Mouse (Mus musculus): ENCODE data around the gene Galnt14. TPM values are rescaled to one million over a fixed set of nuclear protein-coding genes. Genes with fewer than 3 reads are reported as not detected.

Gene Galnt14
- polyA plus RNA-seq, 1 experiment from 2014 or later = 3.9 TPM

DNA sequence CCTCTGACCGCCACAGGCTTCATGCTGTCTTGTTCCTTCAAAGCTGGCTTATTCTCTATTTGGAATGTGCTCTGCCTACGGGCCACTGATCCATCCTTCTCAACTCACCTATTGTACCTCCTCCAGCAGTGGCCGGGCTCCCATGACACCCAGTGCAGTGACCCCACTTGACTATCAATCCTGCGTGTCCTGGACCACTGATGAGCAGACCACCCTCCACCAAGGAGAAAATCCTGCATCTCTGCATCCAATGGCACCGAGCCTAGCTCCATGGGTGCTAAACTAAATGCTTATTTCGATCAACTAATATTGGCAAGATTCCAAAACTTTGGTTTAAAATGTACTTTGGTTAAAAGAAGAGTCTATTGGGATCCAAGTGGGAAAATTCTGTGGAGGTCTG lies 1.8 kb downstream of the Galnt14 start:
- 89% methylated on average over 6 of the region's 6 CpGs for WGBS
- no peak overlapping the region for H3K9ac ChIP-seq
- H3K36me3 ChIP-seq = no peaks in the 10 kb centered on the region
- H3K4me3 ChIP-seq = no peak overlapping the region
- H3K4me1 ChIP-seq = peaks cover 19% of the 10 kb centered on the region
- H3K4me2 ChIP-seq = no peak overlapping the region
- no peaks in the 10 kb centered on the region for H3K9me3 ChIP-seq
- peaks cover 56% of the 10 kb centered on the region for H3K27me3 ChIP-seq
- no peak overlapping the region for H3K27ac ChIP-seq
- no peak for ATAC-seq (ENCODE audit: insufficient number of reproducible peaks, insufficient read depth, low FRiP score, low TSS enrichment, low read depth)

GRCm38 (mm10) chr17:73703571-73703970 lies 6.7 kb downstream of the Galnt14 start:
- ATAC-seq (ENCODE audit: insufficient number of reproducible peaks, insufficient read depth, low FRiP score, low TSS enrichment, low read depth) = no peak
- Histone ChIP-seq H3K4me2 (no peak overlapping the region), H3K9ac (no peak overlapping the region), H3K9me3 (no peaks in the 10 kb centered on the region), H3K4me1 (no peaks in the 10 kb centered on the region), H3K4me3 (no peak overlapping the region), H3K27ac (no peak overlapping the region), H3K36me3 (no peaks in the 10 kb centered on the region), H3K27me3 (peaks cover 9% of the 10 kb centered on the region)

GRCm38 (mm10) chr17:73701016-73701415 lies 9.2 kb downstream of the Galnt14 start:
- Histone ChIP-seq H3K4me2 (no peak overlapping the region), H3K4me3 (no peak overlapping the region), H3K27ac (no peak overlapping the region), H3K27me3 (no peaks in the 10 kb centered on the region), H3K9me3 (no peaks in the 10 kb centered on the region), H3K36me3 (no peaks in the 10 kb centered on the region), H3K9ac (no peak overlapping the region), H3K4me1 (no peaks in the 10 kb centered on the region)
- 25% methylated on average over 7 of the region's 7 CpGs for WGBS
- no peak for ATAC-seq (ENCODE audit: insufficient number of reproducible peaks, insufficient read depth, low FRiP score, low TSS enrichment, low read depth)

- no peak for ATAC-seq (ENCODE audit: insufficient number of reproducible peaks, insufficient read depth, low FRiP score, low TSS enrichment, low read depth)
- Histone ChIP-seq H3K4me3 (no peak overlapping the region), H3K9ac (no peak overlapping the region), H3K4me1 (no peaks in the 10 kb centered on the region), H3K36me3 (no peaks in the 10 kb centered on the region), H3K27ac (no peak overlapping the region), H3K4me2 (no peak overlapping the region), H3K9me3 (no peaks in the 10 kb centered on the region), H3K27me3 (no peaks in the 10 kb centered on the region)
- 55% methylated on average over 6 of the region's 6 CpGs for WGBS
These were observed 10.4 kb downstream of the Galnt14 start for GRCm38 (mm10) chr17:73699881-73700280.

GRCm38 (mm10) chr17:73694206-73694952 lies 15.9 kb downstream of the Galnt14 start:
- ATAC-seq (ENCODE audit: insufficient number of reproducible peaks, insufficient read depth, low FRiP score, low TSS enrichment, low read depth) = no peak
- Histone ChIP-seq H3K27me3 (no peaks in the 10 kb centered on the region), H3K27ac (no peak overlapping the region), H3K4me1 (no peaks in the 10 kb centered on the region), H3K4me3 (no peak overlapping the region), H3K9ac (no peak overlapping the region), H3K4me2 (no peak overlapping the region), H3K36me3 (no peaks in the 10 kb centered on the region), H3K9me3 (no peaks in the 10 kb centered on the region)
- 84% methylated on average over 3 of the region's 3 CpGs for WGBS

- ATAC-seq (ENCODE audit: insufficient number of reproducible peaks, insufficient read depth, low FRiP score, low TSS enrichment, low read depth) = no peak
- Histone ChIP-seq H3K4me3 (no peak overlapping the region), H3K27ac (no peak overlapping the region), H3K36me3 (no peaks in the 10 kb centered on the region), H3K27me3 (no peaks in the 10 kb centered on the region), H3K4me2 (no peak overlapping the region), H3K9me3 (no peaks in the 10 kb centered on the region), H3K9ac (no peak overlapping the region), H3K4me1 (no peaks in the 10 kb centered on the region)
- WGBS = 60% methylated on average over 3 of the region's 3 CpGs
These were observed 22.0 kb downstream of the Galnt14 start for GRCm38 (mm10) chr17:73688261-73688660.

GRCm38 (mm10) chr17:73686292-73686691 lies 24.0 kb downstream of the Galnt14 start:
- Histone ChIP-seq H3K9me3 (no peaks in the 10 kb centered on the region), H3K9ac (no peak overlapping the region), H3K4me1 (no peaks in the 10 kb centered on the region), H3K27ac (no peak overlapping the region), H3K36me3 (no peaks in the 10 kb centered on the region), H3K4me3 (no peak overlapping the region), H3K4me2 (no peak overlapping the region), H3K27me3 (no peaks in the 10 kb centered on the region)
- ATAC-seq (ENCODE audit: insufficient number of reproducible peaks, insufficient read depth, low FRiP score, low TSS enrichment, low read depth) = no peak
- WGBS = 88% methylated on average over 8 of the region's 8 CpGs

DNA sequence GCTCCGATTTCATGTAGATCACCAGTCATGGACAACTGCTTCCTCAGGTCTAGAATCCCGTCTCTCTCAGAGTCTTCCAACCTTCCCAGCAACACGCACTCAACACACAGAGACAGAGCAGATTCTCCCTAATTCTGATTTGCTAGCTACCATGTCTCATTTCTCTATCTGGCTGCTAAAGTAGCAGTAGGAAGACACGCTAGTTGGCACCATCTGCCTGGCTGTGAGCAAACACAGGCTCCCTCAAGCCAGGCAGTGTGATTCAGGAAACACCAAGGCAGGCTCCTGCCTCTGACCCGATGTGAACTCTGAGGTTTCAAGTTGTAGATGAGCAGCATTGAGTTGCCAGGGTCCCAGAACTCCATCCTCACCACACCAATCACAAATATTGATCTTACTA lies 25.5 kb downstream of the Galnt14 start:
- Histone ChIP-seq H3K4me1 (no peaks in the 10 kb centered on the region), H3K4me2 (no peak overlapping the region), H3K27ac (no peak overlapping the region), H3K4me3 (no peak overlapping the region), H3K27me3 (no peaks in the 10 kb centered on the region), H3K9ac (no peak overlapping the region), H3K36me3 (no peaks in the 10 kb centered on the region), H3K9me3 (no peaks in the 10 kb centered on the region)
- WGBS = 67% methylated on average over 5 of the region's 5 CpGs
- no peak for ATAC-seq (ENCODE audit: insufficient number of reproducible peaks, insufficient read depth, low FRiP score, low TSS enrichment, low read depth)

GRCm38 (mm10) chr17:73671921-73672320 lies 38.3 kb downstream of the Galnt14 start:
- 76% methylated on average over 5 of the region's 5 CpGs for WGBS
- Histone ChIP-seq H3K9ac (no peak overlapping the region), H3K27me3 (no peaks in the 10 kb centered on the region), H3K27ac (no peak overlapping the region), H3K9me3 (no peaks in the 10 kb centered on the region), H3K4me2 (no peak overlapping the region), H3K36me3 (no peaks in the 10 kb centered on the region), H3K4me1 (no peaks in the 10 kb centered on the region), H3K4me3 (no peak overlapping the region)
- no peak for ATAC-seq (ENCODE audit: insufficient number of reproducible peaks, insufficient read depth, low FRiP score, low TSS enrichment, low read depth)

- Histone ChIP-seq H3K27me3 (no peaks in the 10 kb centered on the region), H3K27ac (no peak overlapping the region), H3K4me3 (no peak overlapping the region), H3K9me3 (no peaks in the 10 kb centered on the region), H3K4me1 (no peaks in the 10 kb centered on the region), H3K36me3 (no peaks in the 10 kb centered on the region), H3K9ac (no peak overlapping the region), H3K4me2 (no peak overlapping the region)
- no peak for ATAC-seq (ENCODE audit: insufficient number of reproducible peaks, insufficient read depth, low FRiP score, low TSS enrichment, low read depth)
- 74% methylated on average over 2 of the region's 2 CpGs for WGBS
These were observed 40.2 kb downstream of the Galnt14 start for GRCm38 (mm10) chr17:73670048-73670447.

DNA sequence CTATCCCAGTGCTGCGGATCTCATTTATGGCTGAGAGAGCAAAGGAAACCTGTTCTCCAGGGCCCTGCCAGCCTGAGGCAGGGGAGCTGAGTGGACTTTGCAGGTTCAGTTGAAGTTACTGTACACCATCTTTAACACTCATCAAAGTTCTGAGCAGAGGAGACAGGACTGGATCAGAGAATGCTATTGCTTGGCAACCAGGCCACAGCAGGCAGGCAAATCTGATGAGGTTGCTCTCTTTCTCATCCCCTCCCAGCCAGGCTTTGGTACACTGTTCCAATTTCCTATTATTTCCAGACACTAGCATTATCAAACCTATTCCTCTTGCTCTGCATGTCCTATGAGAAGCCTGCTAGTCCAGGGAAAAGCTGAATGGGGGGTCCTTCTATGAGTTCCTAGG lies 41.3 kb downstream of the Galnt14 start:
- Histone ChIP-seq H3K9ac (no peak overlapping the region), H3K4me1 (no peaks in the 10 kb centered on the region), H3K4me2 (no peak overlapping the region), H3K36me3 (no peaks in the 10 kb centered on the region), H3K4me3 (no peak overlapping the region), H3K27me3 (no peaks in the 10 kb centered on the region), H3K27ac (no peak overlapping the region), H3K9me3 (no peaks in the 10 kb centered on the region)
- WGBS = 85% methylated on average over 1 of the region's 1 CpGs
- no peak for ATAC-seq (ENCODE audit: insufficient number of reproducible peaks, insufficient read depth, low FRiP score, low TSS enrichment, low read depth)

GRCm38 (mm10) chr17:73663237-73663636 lies 47.0 kb downstream of the Galnt14 start:
- Histone ChIP-seq H3K27ac (no peak overlapping the region), H3K4me1 (peaks cover 12% of the 10 kb centered on the region; the same call in 1 of the 2 replicates), H3K9ac (no peak overlapping the region), H3K4me2 (no peak overlapping the region), H3K4me3 (no peak overlapping the region), H3K9me3 (no peaks in the 10 kb centered on the region), H3K27me3 (0 out of 2 replicates have a peak, but pooled peaks cover 3% of the 10 kb centered on the region), H3K36me3 (no peaks in the 10 kb centered on the region)
- WGBS = 57% methylated on average over 3 of the region's 3 CpGs
- no peak for ATAC-seq (ENCODE audit: insufficient number of reproducible peaks, insufficient read depth, low FRiP score, low TSS enrichment, low read depth)
